Mouse (Mus musculus): ENCODE measurements around the gene Gm20388.

DNA sequence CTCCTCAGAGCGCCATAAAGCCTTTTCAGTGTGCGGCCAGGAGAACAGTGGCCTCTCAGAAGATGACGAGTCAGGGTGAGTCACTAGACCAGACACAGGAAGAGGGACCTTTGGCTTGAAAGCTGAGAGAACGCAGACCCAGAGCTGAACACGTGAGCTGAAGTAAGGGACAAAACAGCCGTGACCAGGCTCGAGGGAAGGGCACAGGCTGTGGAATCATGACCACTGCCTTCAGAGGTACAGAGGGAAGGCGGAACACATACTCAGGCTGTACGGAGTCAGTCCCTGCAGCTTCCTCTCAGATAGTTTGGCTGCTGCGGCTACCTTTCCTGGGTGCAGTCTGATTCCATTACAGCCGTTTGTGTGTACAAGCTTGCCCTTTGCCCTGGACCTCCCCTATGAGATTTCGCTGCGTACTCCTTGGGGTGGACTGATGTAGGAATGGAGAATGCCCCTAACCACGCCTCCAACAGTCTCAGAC lies 2674.8 kb downstream of the Gm20388 start:
- no peak for TF ChIP-seq POLR2A (IDR thresholded peaks at IDR 0.05; ENCODE audit: insufficient read depth, low read depth, low read length)
- no peak for TF ChIP-seq CTCF (IDR thresholded peaks at IDR 0.05; ENCODE audit: insufficient read depth, low read depth, low read length)

All from olfactory bulb, adult 2 months (tissue).